Mouse (Mus musculus) ovary, postnatal 10 days (tissue): ENCODE measurements at regions not wholly inside any gene's neighbourhood (a gene's known extent, or its start where the extent isn't known, plus 50 kb on each side); places are given as distances from the start of the nearest gene placed in this dataset.

Experiments used
- DNase-seq: peaks from one replicate; pipeline ENCODE4 v3.0.0; 2022; ENCODE audit warnings: low spot score

GRCm38 (mm10) chr3:115596523-115596922, 118.3 kb downstream of the S1pr1 start:
- DNase-seq, result peak; percentile 20

GRCm38 (mm10) chr3:115590716-115591115, 124.2 kb downstream of the S1pr1 start:
- DNase-seq, result no peak

- no peak for DNase-seq
These were observed 126.3 kb downstream of the S1pr1 start for GRCm38 (mm10) chr3:115588585-115588984.

GRCm38 (mm10) chr3:115580131-115580932, 134.5 kb downstream of the S1pr1 start:
- no peak for DNase-seq

- no peak for DNase-seq
These were observed 139.5 kb downstream of the S1pr1 start for GRCm38 (mm10) chr3:115575371-115575770.

GRCm38 (mm10) chr3:115562735-115563134, 152.1 kb downstream of the S1pr1 start:
- DNase-seq, result no peak

- no peak for DNase-seq
These were observed 159.8 kb downstream of the S1pr1 start for GRCm38 (mm10) chr3:115554809-115555708.

GRCm38 (mm10) chr3:115553848-115554515, 160.9 kb downstream of the S1pr1 start:
- no peak for DNase-seq

- DNase-seq, result no peak
These were observed 173.1 kb downstream of the S1pr1 start for GRCm38 (mm10) chr3:115541789-115542188.

- no peak for DNase-seq
These were observed 176.5 kb downstream of the S1pr1 start for GRCm38 (mm10) chr3:115538355-115538754.

GRCm38 (mm10) chr3:115532141-115532735, 182.6 kb downstream of the S1pr1 start:
- no peak for DNase-seq

GRCm38 (mm10) chr3:115530441-115530840, 184.4 kb downstream of the S1pr1 start:
- DNase-seq, result no peak

- DNase-seq, result no peak
These were observed 185.0 kb downstream of the S1pr1 start for GRCm38 (mm10) chr3:115529918-115530317.

- DNase-seq, result no peak
These were observed 191.4 kb downstream of the S1pr1 start for GRCm38 (mm10) chr3:115523515-115523914.

GRCm38 (mm10) chr3:115515645-115516044, 199.2 kb downstream of the S1pr1 start:
- no peak for DNase-seq

- no peak for DNase-seq
These were observed 205.2 kb downstream of the S1pr1 start for GRCm38 (mm10) chr3:115509658-115510057.

GRCm38 (mm10) chr3:115497420-115497819, 217.5 kb downstream of the S1pr1 start:
- DNase-seq, result no peak

GRCm38 (mm10) chr3:115496110-115496509, 218.8 kb downstream of the S1pr1 start:
- DNase-seq, result no peak

GRCm38 (mm10) chr3:115495692-115496091, 219.2 kb downstream of the S1pr1 start:
- DNase-seq, result no peak

- no peak for DNase-seq
These were observed 245.9 kb downstream of the S1pr1 start for GRCm38 (mm10) chr3:115468980-115469379.

GRCm38 (mm10) chr3:115467850-115468249, 247.0 kb downstream of the S1pr1 start:
- DNase-seq, result no peak

- DNase-seq, result no peak
These were observed 252.2 kb downstream of the S1pr1 start for GRCm38 (mm10) chr3:115462623-115463022.
